Mouse (Mus musculus): ENCODE results near the gene Gm8138. TPM values are rescaled to one million over a fixed set of nuclear protein-coding genes. Genes with fewer than 3 reads are reported as not detected.
"Not testable (repeated sequence)": the region's sequence is repeated elsewhere in the genome, so short reads cannot be mapped to it uniquely, and the experiment has no call there.

Gm8138 gene
- total RNA-seq (2012; rRNA removed): not detected in 2 replicates

- H3K4me1 ChIP-seq (ENCODE audit: control insufficient read depth in 2 of 2, insufficient read depth in 2 of 2, low read length in 2 of 2, poor library complexity in 1 of 2); H3K36me3 ChIP-seq (ENCODE audit: control insufficient read depth, insufficient read depth, low read length, poor library complexity, severe bottlenecking); in situ Hi-C loops (cut with MboI; ENCODE audit: low sequenced_read_pairs in 2 of 2, unreplicated experiment in 2 of 2); H3K9ac ChIP-seq (ENCODE audit: insufficient read depth, low read depth, low read length, poor library complexity, severe bottlenecking); DNase-seq (ENCODE audit: low read depth, low spot score); H3K4me3 ChIP-seq (ENCODE audit: insufficient read depth in 1 of 2, low read depth in 1 of 2, low read length in 2 of 2, poor library complexity in 1 of 2, severe bottlenecking in 1 of 2); H3K27ac ChIP-seq (ENCODE audit: insufficient read depth, low read depth, low read length, poor library complexity, severe bottlenecking); H3K9me3 ChIP-seq (ENCODE audit: control insufficient read depth, insufficient read depth, low read depth, low read length): not testable (repeated sequence)
These were observed at the start of gene Gm8138 for GRCm38 (mm10) chr14:43416250-43416649. TSS of gene Gm8138 (minus strand) at chr14:43416350.

- H3K9ac ChIP-seq (ENCODE audit: insufficient read depth, low read depth, low read length, poor library complexity, severe bottlenecking); in situ Hi-C loops (cut with MboI; ENCODE audit: low sequenced_read_pairs in 2 of 2, unreplicated experiment in 2 of 2): not testable (repeated sequence)
- DNase-seq (ENCODE audit: low read depth, low spot score): peak; percentile 41
These were observed 54.4 kb downstream of the Gm8138 start for GRCm38 (mm10) chr14:43361713-43362112.

More at GRCm38 (mm10) chr14:43361713-43362112, 54.4 kb downstream of the Gm8138 start:
- not testable (repeated sequence) for H3K36me3 ChIP-seq (ENCODE audit: control insufficient read depth, insufficient read depth, low read length, poor library complexity, severe bottlenecking); H3K9me3 ChIP-seq (ENCODE audit: control insufficient read depth, insufficient read depth, low read depth, low read length); H3K27ac ChIP-seq (ENCODE audit: insufficient read depth, low read depth, low read length, poor library complexity, severe bottlenecking); H3K4me1 ChIP-seq (ENCODE audit: control insufficient read depth in 2 of 2, insufficient read depth in 2 of 2, low read length in 2 of 2, poor library complexity in 1 of 2)
- H3K4me3 ChIP-seq (ENCODE audit: insufficient read depth in 1 of 2, low read depth in 1 of 2, low read length in 2 of 2, poor library complexity in 1 of 2, severe bottlenecking in 1 of 2): peak overlapping the region; percentile 42 to 70; a peak in 2 of 4 replicates

Other genes with a start within 250 kb of the Gm8138 start
- gene Gm7233, start 236.5 kb downstream of the Gm8138 start, total RNA-seq (2012; rRNA removed): not detected in 2 replicates
- gene Gm8122, start 181.0 kb downstream of the Gm8138 start, total RNA-seq (2012; rRNA removed): not detected in 2 replicates
- gene Gm8126, start 157.7 kb downstream of the Gm8138 start, total RNA-seq (2012; rRNA removed): not detected in 2 replicates
- gene Gm9732, start 141.3 kb downstream of the Gm8138 start, total RNA-seq (2012; rRNA removed): 1.2 and 2.2 TPM in 2 replicates
- gene Gm8127, start 122.5 kb downstream of the Gm8138 start, total RNA-seq (2012; rRNA removed): not detected in 2 replicates
- not detected in 2 replicates for gene 1700001F09Rik, start 68.5 kb downstream of the Gm8138 start, total RNA-seq (2012; rRNA removed)
- gene Gm5799, start 127.2 kb upstream of the Gm8138 start, total RNA-seq (2012; rRNA removed): not detected in 2 replicates
- gene Gm17654, start 162.8 kb upstream of the Gm8138 start, total RNA-seq (2012; rRNA removed): not detected in 2 replicates
- not detected in 2 replicates for gene Gm10375, start 191.7 kb upstream of the Gm8138 start, total RNA-seq (2012; rRNA removed)

Data from ES-E14 (cell line).